Mouse (Mus musculus) large intestine, adult 2 months (tissue): ENCODE data around the gene Csn1s2b. TPM values are rescaled to one million over a fixed set of nuclear protein-coding genes. Genes with fewer than 3 reads are reported as not detected.
"Not testable (repeated sequence)": the region's sequence is repeated elsewhere in the genome, so short reads cannot be mapped to it uniquely, and the experiment has no call there.

ENCODE experiments used
- DNase-seq: peaks from one replicate; pipeline ENCODE4 v3.0.0-alpha.2; 2012; ENCODE audit warnings: low read depth, low spot score
- WGBS: fragments of 180-500 bp; shearing (Covaris S2); methylation state at CpG from one replicate; pipeline ENCODE4 v1.1.7; 2018; 5-methylcytosine and 5-hydroxymethylcytosine counted together
- polyA plus RNA-seq: library from polyadenylated mRNA; depleted of rRNA; stranded (reverse); fragments of >200 nt; gene quantifications from 2 replicates; pipeline ENCODE4 v1.2.3, GENCODE M21; 2012; rRNA removed

Gene Csn1s2b
- polyA plus RNA-seq: not detected in 2 replicates

DNA sequence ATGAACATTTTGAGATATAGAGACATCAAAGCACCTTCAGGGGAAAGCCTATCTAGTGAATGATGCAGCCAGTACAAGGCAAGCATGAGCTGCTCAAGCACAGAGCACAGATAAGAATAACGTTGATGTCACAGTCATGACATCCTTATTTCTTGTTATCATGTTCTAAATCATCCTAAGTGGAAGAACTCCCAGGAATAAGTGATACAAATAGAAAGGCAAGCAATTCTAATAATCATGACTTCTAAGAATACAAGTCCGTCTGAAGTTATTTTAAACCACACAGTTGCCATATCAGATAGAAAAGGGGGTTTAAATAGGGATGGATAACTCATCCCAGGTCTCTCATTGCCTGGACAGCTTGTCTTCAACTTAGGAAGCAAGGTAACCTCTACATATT is at the start of gene Csn1s2b:
Gene Csn1s2b, plus strand, starts transcription at position 301 of the 400 bp plus-strand sequence.
- DNase-seq: no peak
- WGBS: 55% methylated on average over 2 of the region's 2 CpGs

DNA sequence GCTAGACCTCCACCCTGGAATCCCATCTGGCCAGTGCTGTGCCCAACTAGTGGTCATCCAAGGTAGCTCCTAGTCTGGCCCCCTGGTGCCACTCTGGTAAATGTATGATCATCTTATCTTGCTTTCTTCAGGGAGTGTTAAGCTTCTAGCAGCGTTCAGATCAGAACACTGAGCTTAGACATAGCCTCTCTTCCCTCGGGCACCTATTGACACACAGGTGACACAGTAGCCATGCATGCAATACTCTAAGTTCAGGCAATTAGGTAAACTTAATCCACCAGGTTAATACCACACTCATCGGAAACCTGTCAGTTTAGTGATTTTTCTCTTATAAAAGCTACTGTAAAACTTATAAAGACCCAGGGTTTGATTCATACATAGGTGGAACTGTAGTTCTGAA is 43.3 kb upstream of the Csn1s2b start:
- no peak for DNase-seq
- 78% methylated on average over 3 of the region's 3 CpGs for WGBS

DNA sequence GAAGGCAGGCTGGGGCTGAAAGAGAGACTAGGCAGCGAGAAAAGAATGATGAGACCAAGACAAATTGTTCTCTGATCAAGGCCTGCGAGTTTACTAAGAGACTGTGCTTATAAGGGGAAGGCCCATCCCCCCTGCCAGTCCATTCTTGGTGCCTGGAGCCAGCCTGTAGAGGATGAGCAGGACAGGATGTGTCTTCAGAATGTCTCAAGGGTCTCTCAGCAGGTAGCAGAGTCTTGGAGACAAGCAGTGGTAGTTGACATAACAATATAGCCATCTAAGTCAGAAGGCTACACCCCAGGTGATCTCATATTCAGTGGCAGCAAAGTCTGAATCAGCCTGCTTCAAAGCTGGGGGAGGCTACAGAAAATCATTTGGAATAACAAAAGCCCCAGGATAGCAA is 35.7 kb upstream of the Csn1s2b start:
- DNase-seq: not testable (repeated sequence)
- WGBS: 47% methylated on average over 2 of the region's 2 CpGs

DNA sequence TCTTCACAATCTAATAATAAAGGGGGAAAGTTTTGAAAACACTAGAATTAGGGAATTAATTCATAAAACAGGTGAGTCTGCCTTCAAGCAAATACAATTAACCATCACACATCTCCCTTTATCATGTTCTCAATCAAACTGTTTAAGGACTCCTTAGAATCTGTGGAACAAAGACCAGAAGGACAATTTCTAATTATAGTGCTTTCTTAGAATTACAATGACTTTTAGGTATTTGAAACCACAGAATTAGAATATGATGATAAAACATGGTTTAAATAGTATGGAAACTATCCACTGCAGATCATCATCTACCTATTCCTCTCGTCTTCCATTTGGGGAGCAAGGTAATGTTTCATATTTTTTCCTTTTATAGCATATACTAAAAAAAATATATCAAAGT is 33.6 kb upstream of the Csn1s2b start, which contains the start of gene Csn1s2a:
Gene Csn1s2a, plus strand, starts transcription at position 301 of the 400 bp plus-strand sequence.
- WGBS: 61% methylated on average over 1 of the region's 1 CpGs
- DNase-seq: no peak

DNA sequence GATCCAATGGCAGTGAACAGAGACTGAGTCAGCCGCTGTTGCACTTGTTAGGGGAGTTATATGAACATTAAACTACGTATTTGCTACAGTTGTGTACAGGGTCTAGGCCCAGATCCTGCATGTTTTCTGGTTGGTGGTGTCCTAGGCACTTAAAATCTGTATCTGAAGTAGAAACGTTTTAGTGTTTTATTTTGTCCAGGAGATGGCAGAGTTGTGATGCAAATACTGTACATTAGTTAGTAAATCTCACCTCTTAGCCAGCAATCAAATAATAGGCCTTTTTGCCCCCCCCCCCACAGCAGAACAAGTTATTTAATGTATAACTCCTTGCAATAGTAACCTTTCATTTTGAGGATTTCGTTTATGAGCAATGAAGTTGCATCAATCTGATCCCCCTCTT is 25.2 kb upstream of the Csn1s2b start:
- WGBS: 40% methylated on average over 4 of the region's 4 CpGs
- no peak for DNase-seq

DNA sequence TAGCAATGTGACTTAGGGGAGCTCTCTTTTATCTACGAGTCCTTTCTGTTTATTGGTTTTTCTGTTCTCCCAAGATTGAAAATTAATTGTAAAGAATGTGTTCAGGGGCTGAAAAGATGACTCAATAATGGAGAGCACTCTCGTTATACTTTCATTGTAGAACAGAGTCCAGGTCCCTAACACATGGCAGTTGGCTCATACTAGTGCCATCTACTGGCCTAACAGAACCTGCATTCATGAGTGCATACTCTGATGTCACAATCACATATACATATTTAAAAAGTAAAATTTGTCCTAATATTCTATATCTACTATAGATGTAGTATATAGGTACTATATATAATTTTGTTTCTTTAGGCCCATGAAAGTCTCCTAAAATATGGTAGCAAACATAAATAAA is 1.4 kb downstream of the Csn1s2b start:
- 49% methylated on average over 2 of the region's 2 CpGs for WGBS

DNA sequence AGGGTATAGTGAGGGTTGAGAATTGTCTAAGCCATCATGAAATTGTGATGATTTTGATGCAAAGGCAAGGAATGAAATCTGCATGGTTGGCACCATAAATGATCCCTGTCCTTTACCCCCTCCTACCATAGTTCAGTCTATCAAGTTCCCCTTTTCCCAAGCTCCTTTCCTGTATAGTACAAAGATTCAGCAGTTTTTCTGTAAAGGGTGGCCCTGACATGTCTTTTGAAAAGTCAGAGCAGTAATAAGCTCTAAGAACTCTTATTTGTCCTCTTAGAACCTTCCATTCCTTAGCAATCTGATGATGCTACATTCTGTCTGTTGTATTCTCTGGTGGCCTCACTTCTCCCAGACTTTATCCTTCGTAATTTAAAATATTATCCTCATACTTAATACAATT is 17.5 kb downstream of the Csn1s2b start, which contains the start of gene Prr27:
Gene Prr27, plus strand, starts transcription at position 301 of the 400 bp plus-strand sequence.
- DNase-seq: no peak
- WGBS: 52% methylated on average over 1 of the region's 1 CpGs

More for the DNA sequence above, 1.4 kb downstream of the Csn1s2b start:
- DNase-seq: no peak

DNA sequence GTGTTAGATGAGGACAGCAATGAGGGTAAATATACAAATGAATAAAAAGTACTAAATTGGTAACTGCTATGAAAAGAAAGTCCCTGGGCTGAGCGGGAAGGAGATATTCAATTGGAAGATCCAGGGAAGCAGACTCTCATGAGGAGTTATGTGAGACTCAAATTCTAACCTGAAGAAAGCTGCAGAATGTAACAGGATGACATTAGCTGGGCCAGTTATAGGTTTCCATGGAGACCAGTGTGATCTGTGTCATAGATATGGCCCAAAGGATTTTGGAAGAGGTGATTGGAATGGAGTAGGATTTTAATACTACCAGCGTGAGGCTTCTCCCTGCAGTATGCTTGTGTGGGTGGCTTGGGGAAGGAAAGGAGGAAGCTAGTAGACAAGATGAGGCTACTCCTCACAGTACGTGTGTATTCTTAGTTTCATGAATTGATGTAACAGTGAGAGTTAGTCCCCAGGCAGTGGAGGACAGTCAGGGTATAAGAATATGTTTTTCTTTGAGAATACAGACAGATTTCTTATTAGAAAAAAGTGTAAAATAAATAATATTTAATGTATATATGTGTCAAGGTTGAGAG is 47.3 kb downstream of the Csn1s2b start:
- DNase-seq: no peak
- WGBS: 75% methylated on average over 3 of the region's 3 CpGs

DNA sequence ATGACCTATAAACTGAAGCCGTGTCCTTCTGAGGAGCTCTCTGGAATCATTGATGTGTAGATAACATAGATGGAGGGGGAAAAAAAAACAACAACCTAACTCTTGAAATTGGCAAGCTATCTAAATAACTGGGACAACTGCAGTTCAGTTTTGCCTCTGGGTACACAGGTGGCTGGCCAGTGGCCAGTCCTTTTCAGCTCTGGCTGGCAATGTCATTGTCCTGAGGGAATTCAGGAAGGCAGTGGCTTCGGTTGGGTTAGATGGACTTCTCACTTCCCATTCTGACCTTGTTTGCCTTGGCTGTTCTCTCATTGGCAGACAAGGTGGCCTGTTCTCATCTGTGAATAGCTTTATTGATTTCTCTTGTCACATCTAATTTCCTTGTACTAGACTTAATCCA is 62.2 kb downstream of the Csn1s2b start:
- DNase-seq: no peak
- 45% methylated on average over 2 of the region's 2 CpGs for WGBS

DNA sequence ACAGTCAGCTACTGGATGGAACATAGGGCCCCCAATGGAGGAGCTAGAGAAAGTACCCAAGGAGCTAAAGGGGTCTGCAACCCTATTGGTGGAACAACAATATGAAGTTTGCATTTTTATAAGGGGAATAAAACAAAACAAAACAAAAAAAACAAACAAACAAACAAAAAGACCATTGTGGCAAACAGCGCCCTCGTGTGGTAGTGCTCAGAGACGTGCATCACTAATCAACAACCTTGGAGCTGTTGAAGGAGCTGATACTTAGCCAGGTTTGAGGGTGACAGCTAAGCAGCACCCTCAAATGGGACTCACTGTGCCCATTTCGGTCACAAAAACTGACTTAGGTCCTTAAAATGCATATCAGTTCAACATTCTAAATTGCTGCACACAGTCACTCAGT is 63.5 kb downstream of the Csn1s2b start:
- DNase-seq: no peak
- 34% methylated on average over 4 of the region's 4 CpGs for WGBS

Other genes with a start within 250 kb of the Csn1s2b start
- gene Sult1d1, start 239.1 kb upstream of the Csn1s2b start, polyA plus RNA-seq: 9.2 and 15.8 TPM in 2 replicates
- gene Sult1e1, start 216.5 kb upstream of the Csn1s2b start, polyA plus RNA-seq: not detected in 2 replicates
- not detected in 2 replicates for gene Csn1s1, start 141.9 kb upstream of the Csn1s2b start, polyA plus RNA-seq
- 0.80 and 0.94 TPM in 2 replicates for gene Csn2, start 108.5 kb upstream of the Csn1s2b start, polyA plus RNA-seq
- not detected in 2 replicates for gene Csn1s2a, start 33.5 kb upstream of the Csn1s2b start, polyA plus RNA-seq
- gene Prr27, start 17.6 kb downstream of the Csn1s2b start, polyA plus RNA-seq: not detected in 2 replicates
- gene Odam, start 76.9 kb downstream of the Csn1s2b start, polyA plus RNA-seq: not detected in 2 replicates
- not detected in 2 replicates for gene Csn3, start 117.5 kb downstream of the Csn1s2b start, polyA plus RNA-seq
- gene 2310003L06Rik, start 161.4 kb downstream of the Csn1s2b start, polyA plus RNA-seq: not detected in 2 replicates
- gene Gm28434, start 161.4 kb downstream of the Csn1s2b start, polyA plus RNA-seq: not detected in 2 replicates
- gene Cabs1, start 171.4 kb downstream of the Csn1s2b start, polyA plus RNA-seq: not detected in 2 replicates
- not detected in 2 replicates for gene Smr3a, start 194.5 kb downstream of the Csn1s2b start, polyA plus RNA-seq